Comparison of ENCODE assay signal across 1 mouse cellular context in genomic region chr2:121415103-121415502, GRCm38 (mm10).
TF ChIP-seq lines count a peak whose summit lies in the region.

No protein-coding gene starts in this region.

TF ChIP-seq in CH12.LX, 34 proteins besides CTCF, POLR2A, EP300 and RAD21 (continued from another document):
- no peak for TF ChIP-seq UBTF (IDR thresholded peaks at IDR 0.05; ENCODE audit: low read depth, low read length)
TF ChIP-seq in CH12.LX: peak in this region for 1.
